Mouse (Mus musculus) heart, postnatal 0 days (tissue): ENCODE measurements at regions not wholly inside any gene's neighbourhood (a gene's known extent, or its start where the extent isn't known, plus 50 kb on each side); places are given as distances from the start of the nearest gene placed in this dataset.

ENCODE experiments used
- CTCF ChIP-seq: IDR thresholded peaks from 2 replicates; pipeline ENCODE4 v1.5.1; 2016; ENCODE audit warnings: antibody characterized with exemption, control low read depth, low read depth
- EP300 ChIP-seq: IDR thresholded peaks from 2 replicates; pipeline ENCODE4 v1.6.1; 2016; ENCODE audit warnings: antibody characterized with exemption, low read depth

DNA sequence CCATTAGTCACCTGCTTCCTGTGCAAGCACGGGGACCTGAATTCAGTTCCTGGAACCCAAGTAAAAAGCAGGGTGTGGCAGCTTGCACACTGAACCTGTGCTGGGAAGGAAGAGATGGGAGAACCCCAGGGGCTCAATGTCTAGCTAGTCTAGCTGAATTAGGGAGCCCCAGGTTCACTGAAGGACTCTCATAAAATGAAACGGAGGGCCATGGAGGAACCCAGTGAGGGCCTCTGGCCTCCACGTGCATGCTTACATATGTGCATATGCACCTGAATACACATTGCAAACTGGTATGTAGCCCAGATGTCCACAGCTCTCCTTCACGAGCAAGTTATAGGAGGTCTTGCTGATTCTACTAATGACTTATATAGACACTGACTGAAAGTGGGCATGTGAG is 135.4 kb downstream of the Anxa2 start:
- no peak for TF ChIP-seq CTCF
- no peak for TF ChIP-seq EP300
